Mouse (Mus musculus): ENCODE measurements around the gene 2610318N02Rik. TPM values are rescaled to one million over a fixed set of nuclear protein-coding genes. Genes with fewer than 3 reads are reported as not detected.

2610318N02Rik gene
- polyA plus RNA-seq, 1 experiment = 9.1 TPM

DNA sequence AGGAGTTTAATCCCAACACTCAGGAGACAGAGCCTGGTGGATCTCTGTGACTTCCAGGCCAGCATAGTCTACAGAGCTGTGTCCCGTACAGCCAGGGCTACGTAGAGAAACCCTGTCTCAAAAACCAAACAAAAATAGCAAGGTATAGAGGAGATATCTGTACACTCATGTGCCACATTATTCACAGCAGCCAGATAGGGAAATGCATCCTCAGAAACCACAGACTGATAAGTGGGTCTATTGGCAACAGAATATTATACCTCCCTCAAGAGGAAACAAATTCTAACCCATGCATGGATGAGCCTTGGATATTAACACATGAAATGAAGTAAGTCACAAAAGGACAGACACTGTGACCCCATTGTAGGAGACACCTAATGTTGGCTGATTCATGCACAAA, 57.4 kb downstream of the 2610318N02Rik start:
- 86% methylated on average over 2 of the region's 2 CpGs for WGBS
- no peak overlapping the region for H3K4me3 ChIP-seq (ENCODE audit: low read depth, low read length)
- TF ChIP-seq CTCF (IDR thresholded peaks at IDR 0.05; ENCODE audit: extremely low read depth, insufficient read length, insufficient replicate concordance, low read depth, low read length) = no peak
- TF ChIP-seq POLR2A (IDR thresholded peaks at IDR 0.05; ENCODE audit: low read depth, low read length) = no peak
- no peaks in the 10 kb centered on the region for H3K27me3 ChIP-seq (ENCODE audit: control insufficient read depth, insufficient read depth, low read length)
- no peaks in the 10 kb centered on the region for H3K4me1 ChIP-seq (ENCODE audit: control insufficient read depth, insufficient read depth, insufficient read length, low read length)
- no peak overlapping the region for H3K27ac ChIP-seq (ENCODE audit: insufficient read depth, low read depth, low read length)
- no peaks in the 10 kb centered on the region for H3K36me3 ChIP-seq (ENCODE audit: control insufficient read depth, insufficient read depth, low read length)

Other genes with a start within 250 kb of the 2610318N02Rik start
- gene Ppm1f, start 228.7 kb downstream of the 2610318N02Rik start, polyA plus RNA-seq (2012; rRNA removed) = 2.0 and 2.3 TPM in 2 replicates
- gene Mapk1, start 141.8 kb downstream of the 2610318N02Rik start, polyA plus RNA-seq (2012; rRNA removed) = 17.2 and 53.8 TPM in 2 replicates
- 0.37 and 0.60 TPM in 2 replicates for gene Ypel1, start 55.5 kb downstream of the 2610318N02Rik start, polyA plus RNA-seq (2012; rRNA removed)
- 30.2 and 69.4 TPM in 2 replicates for gene Ppil2, start 13.9 kb downstream of the 2610318N02Rik start, polyA plus RNA-seq (2012; rRNA removed)
- 109 and 121 TPM in 2 replicates for gene Sdf2l1, start 7.2 kb upstream of the 2610318N02Rik start, polyA plus RNA-seq (2012; rRNA removed)
- 44.4 and 69.7 TPM in 2 replicates for gene Ydjc, start 19.5 kb upstream of the 2610318N02Rik start, polyA plus RNA-seq (2012; rRNA removed)
- gene Ccdc116, start 22.1 kb upstream of the 2610318N02Rik start, polyA plus RNA-seq (2012; rRNA removed) = 7.1 and 17.2 TPM in 2 replicates
- 24.3 and 62.7 TPM in 2 replicates for gene Ube2l3, start 77.5 kb upstream of the 2610318N02Rik start, polyA plus RNA-seq (2012; rRNA removed)
- gene Rimbp3, start 83.4 kb upstream of the 2610318N02Rik start, polyA plus RNA-seq (2012; rRNA removed) = 0.04 and 0.15 TPM in 2 replicates
- 1.7 and 1.8 TPM in 2 replicates for gene Hic2, start 108.4 kb upstream of the 2610318N02Rik start, polyA plus RNA-seq (2012; rRNA removed)
- 9.3 and 10.6 TPM in 2 replicates for gene Tmem191c, start 150.9 kb upstream of the 2610318N02Rik start, polyA plus RNA-seq (2012; rRNA removed)
- gene Serpind1, start 206.2 kb upstream of the 2610318N02Rik start, polyA plus RNA-seq (2012; rRNA removed) = 0.13 TPM in 1 of 2 replicates, not detected in the other